Mouse (Mus musculus) brain, embryonic 18.5 days (tissue): ENCODE measurements around the gene Abhd12b.
A peak's percentile ranks its signal among the peaks of the same experiment; 100 is the strongest.

Source experiments
- DNase-seq: peaks from one replicate; pipeline ENCODE4 v3.0.0-alpha.2; 2012; ENCODE audit warnings: low read depth, low spot score

The Abhd12b gene

GRCm38 (mm10) chr12:70153842-70154241 lies at the start of gene Abhd12b:
TSS of gene Abhd12b (plus strand) at chr12:70154142.
- DNase-seq, result no peak

- DNase-seq, result no peak
These were observed 49.7 kb upstream of the Abhd12b start for GRCm38 (mm10) chr12:70104199-70104598.

DNA sequence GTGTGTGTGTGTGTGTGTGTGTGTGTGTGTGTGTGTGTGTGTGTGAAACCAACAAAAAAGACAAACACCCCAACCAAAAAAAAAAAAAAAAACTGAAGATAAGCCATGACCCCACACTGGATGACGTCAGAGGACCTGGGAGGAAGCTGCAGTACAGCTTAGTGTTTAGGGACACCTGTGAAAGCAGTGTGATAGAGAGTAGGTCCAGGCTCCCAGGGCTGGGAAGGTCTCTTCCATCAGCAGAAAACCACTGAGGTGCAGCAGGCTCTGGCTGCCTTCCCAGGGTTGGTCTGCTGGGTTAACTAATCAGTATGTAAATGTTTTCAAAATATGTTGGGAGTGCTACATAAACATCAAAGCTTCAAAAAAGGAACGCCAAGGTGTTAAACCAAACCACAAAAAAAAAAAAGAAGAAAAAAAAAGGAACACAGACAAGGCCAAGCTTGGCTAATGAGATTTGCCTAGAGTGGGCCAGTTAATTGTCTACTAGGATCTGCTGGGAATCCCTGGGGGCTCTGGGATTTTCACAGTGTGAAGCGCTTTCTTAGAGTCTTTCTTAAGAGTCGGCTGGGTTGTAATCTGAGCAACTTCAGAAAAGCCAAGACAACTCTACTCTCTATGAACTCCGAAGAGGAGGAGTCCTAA lies 49.0 kb upstream of the Abhd12b start:
- DNase-seq, result no peak

DNA sequence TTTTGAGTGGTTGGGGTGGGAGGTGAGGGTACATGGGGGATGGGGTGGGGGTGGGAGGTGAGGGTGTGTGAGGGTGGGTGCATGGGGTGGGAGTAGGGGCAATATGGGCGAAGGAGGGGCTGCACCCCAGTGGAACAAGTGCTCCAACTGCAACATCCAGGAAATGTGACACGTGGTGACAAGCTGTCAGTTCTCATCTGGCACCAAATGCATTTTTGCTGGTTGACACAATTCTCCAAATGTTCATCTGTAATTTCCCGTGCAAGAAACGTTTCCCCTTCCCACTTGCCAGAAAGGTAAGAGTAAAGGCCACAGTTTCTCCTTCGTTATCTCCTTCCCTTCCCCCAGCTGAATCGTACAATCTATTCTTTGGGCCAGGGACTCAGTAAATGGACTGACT lies 48.1 kb upstream of the Abhd12b start:
- no peak for DNase-seq

GRCm38 (mm10) chr12:70106508-70106907 lies 47.4 kb upstream of the Abhd12b start:
- no peak for DNase-seq

- no peak for DNase-seq
These were observed 45.8 kb upstream of the Abhd12b start for GRCm38 (mm10) chr12:70108104-70108503.

- DNase-seq, result no peak
These were observed 44.0 kb upstream of the Abhd12b start for GRCm38 (mm10) chr12:70109921-70110320.

GRCm38 (mm10) chr12:70110375-70111116 lies 43.4 kb upstream of the Abhd12b start:
- no peak for DNase-seq

DNA sequence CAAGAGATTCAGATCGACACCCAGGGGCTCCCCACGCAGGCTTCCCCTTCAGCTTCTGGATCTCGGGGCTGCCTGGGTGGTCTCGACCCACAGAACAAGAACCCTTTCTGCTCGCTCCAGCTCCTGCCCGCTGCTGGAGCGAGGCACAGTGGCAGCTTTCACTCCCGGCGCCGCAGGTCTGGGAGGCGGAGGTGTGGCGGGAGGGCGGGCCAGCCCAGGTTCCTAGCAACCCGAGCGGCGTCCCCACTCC lies 42.9 kb upstream of the Abhd12b start:
- no peak for DNase-seq

- DNase-seq, result no peak
These were observed 42.4 kb upstream of the Abhd12b start for GRCm38 (mm10) chr12:70111367-70112089.

- DNase-seq, result no peak
These were observed 41.9 kb upstream of the Abhd12b start for GRCm38 (mm10) chr12:70112090-70112383.

DNA sequence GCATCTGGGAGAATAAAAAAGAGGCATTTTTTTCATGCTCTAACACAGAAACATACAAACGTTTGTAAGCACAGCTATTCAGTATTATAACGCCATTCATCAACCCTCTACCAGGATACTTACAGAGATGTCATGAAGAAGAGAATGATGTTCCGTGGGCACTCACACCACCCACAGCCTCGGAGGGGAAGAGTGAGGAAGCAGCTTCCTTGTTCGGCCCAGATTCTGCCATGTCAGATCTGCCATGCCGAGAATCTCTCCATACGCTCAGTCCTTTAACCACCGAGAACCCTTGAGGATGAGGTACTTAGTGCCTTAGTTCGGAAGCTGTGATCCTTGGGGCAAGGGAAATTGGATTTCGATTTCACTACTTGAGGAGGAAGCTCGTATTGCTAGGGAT lies 40.6 kb upstream of the Abhd12b start, which contains the start of gene Nin:
Gene Nin (minus strand): TSS at position 367 of the 400 bp plus-strand sequence.
- DNase-seq, result no peak

DNA sequence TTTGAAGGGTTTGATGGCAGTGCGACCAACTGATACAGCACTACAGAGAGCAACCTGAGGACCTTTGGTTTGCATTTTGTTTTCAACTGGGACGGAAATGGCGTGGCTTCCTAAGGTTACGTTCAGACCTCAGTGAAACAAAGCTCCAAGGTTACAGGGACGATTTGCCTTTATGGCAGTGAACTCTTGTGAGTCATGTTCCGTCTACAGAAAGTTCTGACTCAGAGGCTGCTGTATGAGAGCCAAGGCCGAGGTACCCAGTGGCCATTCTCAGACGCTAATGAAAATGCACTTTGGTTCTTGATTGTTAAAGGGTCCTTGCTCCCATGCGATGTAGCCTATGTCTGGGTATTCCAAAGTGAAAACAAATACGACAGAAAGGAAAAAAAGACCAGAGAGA lies 36.8 kb upstream of the Abhd12b start:
- DNase-seq, result no peak

GRCm38 (mm10) chr12:70118721-70119345 lies 35.1 kb upstream of the Abhd12b start:
- DNase-seq, result peak; percentile 78

GRCm38 (mm10) chr12:70119552-70119951 lies 34.4 kb upstream of the Abhd12b start:
- DNase-seq, result no peak

DNA sequence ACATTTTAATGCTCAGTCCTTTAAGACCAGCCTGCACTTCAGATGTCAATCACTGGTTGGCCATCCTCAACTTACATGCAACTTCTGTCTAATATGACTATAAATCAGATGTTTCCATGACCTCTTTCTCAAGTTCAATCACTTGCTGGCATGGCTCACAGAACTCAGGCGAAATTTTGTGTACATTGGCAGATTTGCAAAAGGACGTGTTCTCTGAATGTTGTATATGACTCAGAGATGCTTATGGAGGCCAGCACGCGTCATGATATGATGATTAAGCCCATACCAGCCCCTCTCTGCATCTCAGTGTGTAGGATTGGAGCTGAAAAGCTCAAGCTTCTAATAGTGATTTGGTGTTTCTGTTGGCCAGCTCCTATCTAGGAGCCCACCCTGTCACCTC lies 27.3 kb upstream of the Abhd12b start:
- DNase-seq, result no peak

- DNase-seq, result no peak
These were observed 24.8 kb upstream of the Abhd12b start for GRCm38 (mm10) chr12:70129105-70129504.

GRCm38 (mm10) chr12:70131042-70131675 lies 22.8 kb upstream of the Abhd12b start:
- DNase-seq, result no peak

DNA sequence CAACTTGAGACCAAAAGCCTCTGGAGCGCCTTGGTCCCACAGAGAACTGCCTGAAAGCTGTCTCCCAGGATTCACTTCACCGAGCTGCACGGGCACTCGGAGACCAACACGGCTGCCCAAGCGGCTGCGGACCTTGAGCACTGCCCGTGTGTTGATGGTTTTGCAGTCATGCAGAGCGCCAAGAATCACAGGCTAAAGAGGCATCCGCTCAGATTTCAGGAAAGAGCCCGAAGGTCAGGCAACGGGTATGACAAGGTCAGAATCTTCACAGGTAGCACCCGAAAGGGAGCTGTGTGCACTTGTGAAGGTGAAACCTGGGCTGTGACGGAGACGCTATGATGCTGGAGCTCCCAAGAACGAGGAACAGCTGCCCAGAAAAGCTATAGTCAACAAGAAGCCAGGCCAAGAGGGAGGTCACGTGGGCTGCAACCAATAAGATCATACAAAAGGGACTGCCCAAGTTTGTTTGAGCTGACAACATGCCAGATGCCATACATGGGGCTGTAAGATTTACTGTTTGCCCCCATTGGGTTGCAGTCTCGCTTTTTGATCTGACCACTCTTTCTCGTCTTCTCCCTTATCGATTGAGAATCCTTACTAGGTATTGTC lies 19.2 kb upstream of the Abhd12b start:
- no peak for DNase-seq

DNA sequence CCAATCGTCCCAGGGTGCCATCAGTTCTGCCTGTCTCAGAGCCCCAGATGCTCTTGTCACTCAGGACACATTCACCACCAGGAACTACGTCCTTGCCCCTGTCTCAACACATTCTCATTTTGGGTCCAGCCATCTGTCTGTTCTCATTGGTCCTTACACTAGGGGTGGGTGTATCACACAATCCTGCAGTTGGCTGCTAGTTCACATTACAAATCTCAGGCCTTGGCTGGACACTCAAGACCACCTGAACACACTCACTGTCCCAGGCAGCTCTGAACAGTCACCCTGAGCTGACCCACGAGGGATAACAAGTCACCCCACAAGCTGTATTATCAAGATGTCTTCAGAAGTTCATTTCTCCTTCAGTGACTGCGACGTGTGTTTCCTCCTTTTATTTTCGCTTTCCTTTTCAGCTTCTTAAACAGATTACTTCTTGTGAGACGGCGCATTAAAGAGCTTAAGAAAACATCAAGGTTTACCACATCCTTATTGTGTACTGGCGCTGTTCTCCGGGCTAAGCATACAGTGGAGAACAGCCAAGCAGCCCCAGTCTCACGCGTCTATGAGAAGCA lies 17.7 kb upstream of the Abhd12b start:
- DNase-seq, result no peak

DNA sequence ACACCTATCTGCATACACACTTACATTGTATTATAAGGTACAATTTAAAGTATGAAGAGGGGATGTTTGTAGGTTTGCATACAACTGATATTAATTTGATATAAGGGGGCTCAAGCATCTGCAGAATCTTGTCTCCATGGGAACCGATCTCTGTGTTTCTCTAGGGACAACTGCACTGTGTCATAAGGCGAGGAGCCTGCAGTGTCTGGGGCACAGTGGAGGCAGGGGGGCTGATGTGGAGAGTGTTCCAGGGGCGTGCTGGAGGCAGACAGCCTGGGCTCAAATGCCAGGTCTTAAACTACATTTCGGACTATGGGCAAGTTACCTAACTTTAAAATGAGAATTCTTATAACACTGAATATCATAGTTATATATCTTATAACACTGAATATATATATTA lies 16.8 kb upstream of the Abhd12b start:
- DNase-seq, result no peak
